Mouse (Mus musculus) megakaryocyte, embryonic 14.5 days (primary cell): ENCODE results near the gene Ulk3.

Experiments
- FLI1 ChIP-seq: IDR thresholded peaks from 2 replicates; pipeline ENCODE4 v1.6.1; 2012; ENCODE audit warnings: low read length, inconsistent platforms, mixed read lengths
- GATA1 ChIP-seq: IDR thresholded peaks from 3 replicates; pipeline ENCODE4 v1.6.1; 2012; ENCODE audit warnings: mixed read lengths, low read length, inconsistent platforms, borderline replicate concordance

- TF ChIP-seq GATA1 (no peak), FLI1 (no peak)
These were observed 14.9 kb upstream of the Ulk3 start for GRCm38 (mm10) chr9:57574397-57574796.
